Mouse (Mus musculus) gastrocnemius, postnatal 36 days (tissue): ENCODE data around the gene Fam163b. TPM values are rescaled to one million over a fixed set of nuclear protein-coding genes. Genes with fewer than 3 reads are reported as not detected.

Experiments used
- DNase-seq, 2 experiments: peaks; one replicate each; pipeline ENCODE4 v3.0.0; 2022
- intact Hi-C: fragments of 180-260 bp; cut with DNase I; formaldehyde crosslinking; loops from one replicate; pipeline ENCODE4 v1.15.1; 2025
- total RNA-seq, 2 experiments: library from RNA; stranded (reverse); gene quantifications; 2 replicates each; pipeline ENCODE4 v1.2.3; 2021

Gene Fam163b
- total RNA-seq, 2 experiments from 2014 or later: not detected

- intact Hi-C loops: no loop called here
- DNase-seq: no peak
These were observed 6.0 kb downstream of the Fam163b start for GRCm38 (mm10) chr2:27136336-27136735.

DNA sequence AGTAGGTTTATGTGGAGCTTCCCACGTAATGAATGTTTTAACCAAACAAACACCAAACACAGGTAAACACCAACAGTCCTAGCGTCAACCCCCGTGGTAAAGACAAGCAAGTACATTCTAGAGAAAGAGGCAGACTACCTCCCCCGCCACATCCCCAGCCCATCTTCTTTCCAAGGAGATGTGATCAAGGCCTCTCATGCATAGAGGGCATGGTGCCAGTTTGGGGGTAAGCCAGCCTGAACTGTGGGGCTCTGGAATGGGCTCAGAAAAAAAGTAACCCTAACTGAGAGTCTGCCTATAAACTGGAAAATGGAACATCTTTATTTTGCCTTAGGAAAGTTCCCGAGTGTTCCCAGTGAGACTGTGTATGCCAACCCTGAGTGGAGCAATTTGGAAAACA, 6.4 kb downstream of the Fam163b start:
- intact Hi-C loops: no loop called here
- no peak for DNase-seq

DNA sequence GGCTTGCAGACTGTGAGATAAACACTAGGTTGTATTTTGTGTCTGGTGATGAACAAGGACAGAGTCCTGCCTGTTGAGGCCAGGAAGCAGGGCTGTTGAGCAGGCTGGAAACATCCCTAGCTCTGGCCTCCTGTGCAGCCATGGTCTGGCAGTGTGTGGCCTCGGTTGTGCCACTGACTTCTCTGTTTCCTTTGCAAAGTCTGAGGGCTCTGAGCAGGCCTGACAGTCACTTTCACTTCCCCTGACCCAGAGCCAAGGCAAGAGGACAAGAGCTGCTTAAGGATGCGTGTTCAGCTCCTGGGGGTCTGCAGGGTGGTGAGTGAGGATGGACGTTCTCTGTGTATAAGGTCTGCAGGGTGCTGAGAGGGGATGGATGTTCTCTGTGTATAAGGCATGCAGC, 13.3 kb downstream of the Fam163b start:
- DNase-seq: no peak
- intact Hi-C loops: no loop called here

- intact Hi-C loops: loop anchor here (1.0 kb wide), 1 partner anchor 109 kb away; no protein-coding TSS in a partner anchor
- no peak for DNase-seq
These were observed 15.8 kb downstream of the Fam163b start for GRCm38 (mm10) chr2:27126496-27126895.

DNA sequence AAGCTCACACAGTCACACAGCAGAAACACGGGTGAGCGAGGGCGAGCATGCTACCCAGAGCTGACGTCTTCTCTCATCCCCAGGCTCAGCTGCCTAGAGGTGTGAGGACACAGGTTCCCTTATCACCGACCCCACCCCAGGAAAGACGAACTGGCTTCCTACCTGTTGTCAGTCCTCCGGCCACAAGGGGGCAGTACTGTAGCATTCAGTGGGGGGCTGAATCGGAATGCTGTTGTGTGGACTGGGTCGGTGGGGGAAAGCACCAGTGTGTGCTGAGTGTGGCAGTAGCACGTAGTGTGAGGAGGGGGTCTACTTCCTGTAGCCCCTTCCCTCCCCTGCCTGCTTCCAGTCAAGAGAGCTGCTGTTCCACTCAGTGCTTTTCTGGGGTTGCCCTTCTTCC, 16.3 kb downstream of the Fam163b start:
- peak in 1 of 2 experiments; percentile 40 for DNase-seq
- intact Hi-C loops: loop anchor here (1.0 kb wide), 1 partner anchor 109 kb away; no protein-coding TSS in a partner anchor

GRCm38 (mm10) chr2:27123121-27123520, 19.2 kb downstream of the Fam163b start:
- intact Hi-C loops: loop anchor here (5.0 kb wide), 1 partner anchor 81 kb away; no protein-coding TSS in a partner anchor
- no peak for DNase-seq

DNA sequence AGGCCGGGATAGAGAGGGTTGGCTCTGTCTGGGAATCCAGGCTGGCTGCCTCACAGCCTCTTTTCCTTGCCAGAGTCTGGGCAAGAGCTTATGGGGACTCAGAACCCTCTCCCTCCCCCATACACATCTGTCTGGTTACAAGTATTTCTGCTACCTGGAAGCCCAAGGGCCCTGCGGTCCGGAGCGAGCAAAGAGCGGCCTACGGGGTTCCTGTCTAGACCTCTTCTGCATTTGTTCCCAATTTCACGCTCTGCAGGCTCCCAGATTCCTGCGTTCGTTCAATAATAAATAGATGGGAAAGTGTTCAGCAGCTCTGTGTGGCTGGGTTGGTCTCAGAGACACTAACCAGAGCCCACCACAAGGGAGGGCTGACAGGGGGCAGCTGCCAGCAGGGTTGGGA, 19.7 kb downstream of the Fam163b start:
- intact Hi-C loops: loop anchor here (5.0 kb wide), 1 partner anchor 80 kb away; no protein-coding TSS in a partner anchor
- no peak for DNase-seq

- DNase-seq: no peak
- intact Hi-C loops: loop anchor here (5.0 kb wide), 1 partner anchor 79 kb away; no protein-coding TSS in a partner anchor
These were observed 20.5 kb downstream of the Fam163b start for GRCm38 (mm10) chr2:27121626-27122355.

GRCm38 (mm10) chr2:27120241-27120641, 22.1 kb downstream of the Fam163b start:
- intact Hi-C loops: loop anchor here (5.0 kb wide), 1 partner anchor 78 kb away; no protein-coding TSS in a partner anchor
- DNase-seq: peak; percentile 53 to 67

- no peak for DNase-seq
- intact Hi-C loops: loop anchor here (5.0 kb wide), 1 partner anchor 77 kb away; no protein-coding TSS in a partner anchor
These were observed 22.5 kb downstream of the Fam163b start for GRCm38 (mm10) chr2:27119766-27120165.

DNA sequence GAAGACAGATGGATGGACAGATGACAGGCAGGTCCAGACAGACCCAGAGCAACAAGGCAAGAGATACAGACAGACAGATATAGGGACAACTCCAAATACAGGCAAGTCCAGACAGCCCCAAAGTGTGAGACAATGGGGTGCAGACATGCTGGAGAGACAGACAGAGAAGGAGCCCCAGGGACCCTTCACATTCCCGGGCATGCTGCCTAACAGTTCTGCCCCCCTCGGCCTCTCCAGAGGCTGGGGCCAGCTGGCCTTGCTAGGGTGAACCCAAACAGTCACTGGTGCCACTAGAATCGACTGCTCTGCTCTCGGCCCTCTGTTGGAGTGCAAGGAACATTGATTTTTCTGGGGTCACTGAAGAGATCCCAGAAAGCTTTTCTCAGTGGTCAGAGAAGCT, 23.8 kb downstream of the Fam163b start:
- DNase-seq: no peak
- intact Hi-C loops: no loop called here

GRCm38 (mm10) chr2:27114169-27114568, 28.1 kb downstream of the Fam163b start:
- no peak for DNase-seq
- intact Hi-C loops: no loop called here

DNA sequence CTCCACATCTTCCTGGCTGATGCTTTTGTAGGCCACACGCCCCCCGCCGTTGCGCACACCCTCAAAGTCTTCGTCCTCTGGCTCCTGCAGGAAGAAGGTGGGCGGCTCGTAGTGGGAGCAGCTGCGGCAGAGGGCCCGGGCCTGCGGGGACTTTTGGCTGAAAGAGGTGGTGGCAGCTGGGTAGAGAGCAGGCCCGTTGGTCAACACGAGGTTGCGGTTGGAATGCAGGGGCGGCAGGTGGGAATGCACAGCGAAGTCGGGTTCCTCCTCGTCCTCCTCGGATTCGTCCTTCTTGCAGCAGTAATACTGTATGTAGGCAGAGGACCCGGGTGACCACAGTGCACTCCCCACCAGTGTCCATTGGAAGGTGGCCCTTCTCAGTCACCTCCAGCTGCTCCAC, 29.7 kb downstream of the Fam163b start:
- no peak for DNase-seq
- intact Hi-C loops: no loop called here

DNA sequence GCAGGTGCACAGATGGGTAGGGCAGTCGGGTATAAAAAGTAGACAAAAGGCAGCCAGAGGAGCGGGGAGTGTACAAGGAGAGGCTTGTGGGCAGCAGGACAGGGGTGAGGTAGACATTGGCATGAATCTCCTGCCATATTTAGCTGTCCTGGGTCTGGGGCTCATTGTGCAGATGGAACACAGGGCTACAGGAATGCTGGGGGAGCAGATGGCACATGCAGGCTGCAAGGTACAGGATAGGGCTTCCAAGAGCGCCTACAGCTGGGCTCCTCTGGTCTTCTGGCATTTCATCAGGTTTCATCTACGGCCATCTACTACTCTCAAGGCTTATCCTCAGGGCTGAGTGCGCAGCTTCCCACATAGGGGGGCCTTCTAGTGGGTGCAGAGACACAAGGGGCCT, 33.2 kb downstream of the Fam163b start:
- intact Hi-C loops: no loop called here
- DNase-seq: no peak

DNA sequence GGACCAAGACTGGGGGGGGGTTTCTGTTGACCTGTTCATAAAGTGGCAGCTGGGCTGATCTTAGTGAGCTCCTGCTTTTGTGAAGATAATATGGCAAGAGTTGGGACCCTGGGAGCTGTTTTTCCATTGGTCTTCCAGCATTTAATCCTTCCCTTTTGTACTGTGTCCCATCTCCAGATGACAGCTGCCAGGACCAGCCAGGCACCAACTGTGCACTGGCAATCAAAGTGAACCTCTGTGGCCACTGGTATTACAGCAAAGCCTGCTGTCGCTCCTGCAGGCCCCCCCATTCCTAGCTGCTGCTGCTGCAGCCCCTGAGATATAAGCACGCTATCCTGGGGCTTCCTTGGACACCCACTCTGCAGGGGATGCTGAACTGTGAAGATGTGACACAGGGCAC, 34.1 kb downstream of the Fam163b start:
- no peak for DNase-seq
- intact Hi-C loops: no loop called here

GRCm38 (mm10) chr2:27106816-27107215, 35.5 kb downstream of the Fam163b start:
- no peak for DNase-seq
- intact Hi-C loops: no loop called here

DNA sequence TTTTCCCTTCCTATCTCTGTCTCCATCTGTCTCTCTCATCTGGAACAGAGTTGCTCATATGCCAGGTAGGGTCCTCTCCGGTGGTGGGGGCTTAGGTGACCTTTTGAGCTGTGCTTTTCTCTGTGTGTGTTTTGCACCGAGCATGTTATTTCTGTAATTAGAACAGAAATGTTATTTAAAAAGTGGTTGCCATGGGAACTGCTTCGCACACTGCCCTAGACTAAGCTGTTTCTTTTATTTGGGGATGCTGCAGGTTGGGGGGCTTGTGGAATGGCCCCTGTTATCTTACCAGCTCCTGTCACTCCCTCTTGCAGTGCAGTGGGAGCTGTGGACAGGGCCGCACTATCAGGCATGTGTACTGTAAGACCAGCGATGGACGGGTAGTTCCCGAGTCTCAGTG, 38.7 kb downstream of the Fam163b start:
- intact Hi-C loops: no loop called here
- no peak for DNase-seq

- intact Hi-C loops: no loop called here
- no peak for DNase-seq
These were observed 44.5 kb downstream of the Fam163b start for GRCm38 (mm10) chr2:27097776-27098175.

- intact Hi-C loops: no loop called here
- DNase-seq: no peak
These were observed 45.0 kb downstream of the Fam163b start for GRCm38 (mm10) chr2:27097241-27097656.

DNA sequence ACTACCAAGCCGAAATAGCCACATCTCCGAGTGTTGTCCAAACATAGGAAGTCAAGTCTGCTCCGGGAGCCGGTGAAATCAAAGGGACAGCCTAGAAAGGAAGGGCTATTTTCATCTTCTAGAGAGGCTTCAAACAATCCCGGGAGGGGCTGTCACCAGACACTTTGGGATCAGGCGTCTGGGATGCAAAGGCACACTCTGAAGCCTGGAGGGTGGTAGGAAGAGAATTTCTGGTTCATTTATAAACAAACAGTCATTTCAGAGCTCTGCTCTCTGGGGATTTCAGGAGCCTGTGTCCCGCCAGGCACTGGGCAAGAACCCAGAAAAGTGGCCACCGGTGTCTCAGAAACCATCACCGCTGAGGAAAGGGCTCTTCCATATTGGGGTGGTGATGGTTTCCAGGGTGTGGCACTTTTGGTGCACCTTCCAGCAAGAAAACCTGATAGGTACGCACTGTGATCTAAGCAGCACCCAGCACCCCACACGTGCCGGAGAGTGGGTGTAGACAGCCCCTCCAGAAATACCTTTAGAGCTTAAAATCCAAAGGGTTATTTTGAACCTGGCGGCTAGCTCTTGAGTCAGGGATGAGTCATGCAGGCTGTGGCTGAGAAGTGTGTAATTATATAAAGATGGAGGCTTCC, 45.8 kb downstream of the Fam163b start:
- intact Hi-C loops: no loop called here
- no peak for DNase-seq

DNA sequence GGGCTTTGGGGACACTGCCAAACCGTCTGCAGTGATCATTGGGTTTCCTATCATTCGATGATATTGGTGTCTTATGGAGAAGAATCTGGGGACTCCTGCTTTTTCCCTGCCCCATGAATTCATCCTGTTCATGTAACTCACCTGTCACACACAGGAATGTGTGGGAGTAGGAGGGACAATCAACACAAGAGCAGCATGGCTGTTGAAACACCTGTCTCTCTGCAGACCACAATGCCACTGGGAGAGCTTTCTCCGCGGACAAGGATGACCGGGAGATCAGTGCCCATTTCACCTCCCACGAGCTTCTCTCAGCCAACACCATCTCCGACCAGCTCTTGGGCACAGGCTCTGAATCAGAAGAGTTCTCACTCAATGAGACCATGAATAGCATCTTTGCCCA, 47.1 kb downstream of the Fam163b start:
- no peak for DNase-seq
- intact Hi-C loops: no loop called here

GRCm38 (mm10) chr2:27089238-27089637, 53.1 kb downstream of the Fam163b start:
- intact Hi-C loops: no loop called here
- DNase-seq: no peak
